21 mouse cellular contexts compared by ENCODE assay signal in the genomic region with DNA sequence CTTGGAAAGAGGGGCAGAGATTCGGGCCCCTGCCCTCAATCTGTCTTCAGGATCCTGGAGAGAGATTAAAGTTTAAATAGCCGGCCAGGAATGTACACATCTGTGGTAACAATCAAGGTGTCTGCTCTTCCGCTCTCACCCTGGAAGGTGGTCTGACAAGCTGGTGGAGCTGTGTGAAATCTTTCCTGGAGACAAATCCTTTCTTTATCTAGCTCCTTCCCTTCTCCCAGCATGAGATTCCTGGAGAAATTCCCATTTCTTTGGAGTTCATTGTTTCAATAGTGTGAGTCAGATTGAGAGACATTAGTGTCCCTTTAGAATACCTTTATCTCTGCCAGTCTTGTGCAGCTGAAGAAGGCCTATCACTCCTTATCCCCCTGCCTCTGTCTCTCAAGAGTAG. TPM values are rescaled to one million over a fixed set of nuclear protein-coding genes. Genes with fewer than 3 reads are reported as not detected.
DNase-seq lines count a peak whose midpoint lies in the region; ATAC-seq lines count a peak whose summit lies in the region.
"Had no signal": no experiment of that assay in that cellular context is flagged by ENCODE, and none has a peak within 500 bp of the region (broad histone marks: within the 10 kb centered on the region; RNA-seq: fewer than 3 reads in every experiment).

No protein-coding gene starts in this region.

- peaks cover 54% of the 10 kb centered on the region for H3K4me1 ChIP-seq in heart, embryonic 12.5 days (replicated peaks)
- peaks cover 35% of the 10 kb centered on the region for H3K4me1 ChIP-seq in embryonic facial prominence, embryonic 15.5 days
- H3K4me1 ChIP-seq: forebrain, embryonic 12.5 days had no signal

- intact Hi-C loops in heart, postnatal 14 days (cut with DNase I), result no loop called here

- H3K27me3 ChIP-seq in heart, embryonic 12.5 days (replicated peaks), result no peaks in the 10 kb centered on the region
- H3K27me3 ChIP-seq in embryonic facial prominence, embryonic 15.5 days, result no peaks in the 10 kb centered on the region
- H3K27me3 ChIP-seq: forebrain, embryonic 12.5 days; liver, embryonic 13.5 days; midbrain, embryonic 15.5 days had no signal

- ATAC-seq in heart, embryonic 12.5 days (ENCODE audit: insufficient number of reproducible peaks, low FRiP score), result no peak
- ATAC-seq in embryonic facial prominence, embryonic 15.5 days (ENCODE audit: insufficient number of reproducible peaks, low FRiP score, low TSS enrichment, low read depth), result no peak
- ATAC-seq: midbrain, embryonic 15.5 days had no signal

- H3K4me3 ChIP-seq in heart, embryonic 12.5 days, result no peak overlapping the region
- H3K4me3 ChIP-seq in embryonic facial prominence, embryonic 15.5 days (replicated peaks), result no peak overlapping the region
- H3K4me3 ChIP-seq: forebrain, embryonic 12.5 days; hindbrain, embryonic 10.5 days; liver, embryonic 13.5 days; midbrain, embryonic 15.5 days had no signal

- no peak overlapping the region for H3K9ac ChIP-seq in heart, embryonic 12.5 days
- H3K9ac ChIP-seq in embryonic facial prominence, embryonic 15.5 days, result no peak overlapping the region
- H3K9ac ChIP-seq: forebrain, embryonic 12.5 days; liver, embryonic 13.5 days; midbrain, embryonic 15.5 days had no signal

- peaks cover 12% of the 10 kb centered on the region for H3K36me3 ChIP-seq in heart, embryonic 12.5 days
- H3K36me3 ChIP-seq in embryonic facial prominence, embryonic 15.5 days, result 0 out of 2 replicates have a peak, but pooled peaks cover 4% of the 10 kb centered on the region
- H3K36me3 ChIP-seq: midbrain, embryonic 15.5 days had no signal

- no peak for DNase-seq in heart, postnatal 14 days
- DNase-seq in 3T3-L1 (ENCODE audit: low read depth, low spot score) (peak; percentile 55), NIH3T3 (ENCODE audit: low read depth) (peak; percentile 20)
- no peak for DNase-seq in adrenal gland, postnatal 36 days
- no peak for DNase-seq in urinary bladder, adult 2 months (ENCODE audit: low spot score)
- DNase-seq in thymus, postnatal 0 days (ENCODE audit: low spot score), result no peak
- DNase-seq: adrenal gland, postnatal 10 days; B cell, adult 2 months; cerebellum, adult 2 months; kidney, adult 8-10 months; kidney, postnatal 25 days; layer of hippocampus, adult 9-11 months; liver, embryonic 13.5 days; retina, postnatal 1 day; right cerebral cortex, postnatal 4 days; thymus, postnatal 36 days had no signal

- WGBS in heart, embryonic 12.5 days, result 27% methylated on average over 3 of the region's 3 CpGs
- 49% methylated on average over 3 of the region's 3 CpGs for WGBS in embryonic facial prominence, embryonic 15.5 days

- peak overlapping the region; percentile 32; the same call in 1 of the 2 replicates for H3K27ac ChIP-seq in heart, embryonic 12.5 days (ENCODE audit: poor library complexity, severe bottlenecking)
- H3K27ac ChIP-seq in embryonic facial prominence, embryonic 15.5 days (replicated peaks), result peak overlapping the region; percentile 44; the same call in 1 of the 2 replicates
- H3K27ac ChIP-seq: forebrain, embryonic 12.5 days; hindbrain, embryonic 10.5 days; liver, embryonic 13.5 days; midbrain, embryonic 15.5 days had no signal

- no peaks in the 10 kb centered on the region for H3K9me3 ChIP-seq in heart, embryonic 12.5 days (replicated peaks)
- H3K9me3 ChIP-seq in embryonic facial prominence, embryonic 15.5 days (replicated peaks), result no peaks in the 10 kb centered on the region
- H3K9me3 ChIP-seq: forebrain, embryonic 12.5 days; hindbrain, embryonic 10.5 days; liver, embryonic 13.5 days; midbrain, embryonic 15.5 days had no signal

- no peak overlapping the region for H3K4me2 ChIP-seq in heart, embryonic 12.5 days
- H3K4me2 ChIP-seq in embryonic facial prominence, embryonic 15.5 days (replicated peaks), result no peak overlapping the region
- H3K4me2 ChIP-seq: forebrain, embryonic 12.5 days; liver, embryonic 13.5 days; midbrain, embryonic 15.5 days had no signal

RNA-seq across cellular contexts. Expression of a gene that starts 36.4 kb away (rescaled TPM):
- 257 and 273 TPM in 2 replicates for polyA plus RNA-seq in heart, embryonic 12.5 days (2016; fragmentation: Nextera tagmentation; extraction: Ambion mirVana)
- total RNA-seq in heart, postnatal 14 days (2021), result 100 to 1,000 TPM; 186 to 196 TPM
- 138 and 139 TPM in 2 replicates for polyA plus RNA-seq in embryonic facial prominence, embryonic 15.5 days (2015; fragmentation: Nextera tagmentation; extraction: Ambion mirVana)
- total RNA-seq in adrenal gland, postnatal 36 days (2021), result 100 to 1,000 TPM; 114 to 134 TPM
- 83.3 and 100 TPM in 2 replicates for polyA plus RNA-seq in urinary bladder, adult 2 months (2012; rRNA removed)
- 98.5 and 102 TPM in 2 replicates for polyA plus RNA-seq in thymus, postnatal 0 days (2015; fragmentation: Nextera tagmentation; extraction: Ambion mirVana)

RNA-seq across cellular contexts. Expression of a gene that starts 36.4 kb away (rescaled TPM):
- 71.5 and 75.4 TPM in 2 replicates for polyA plus RNA-seq in heart, embryonic 12.5 days (2016; fragmentation: Nextera tagmentation; extraction: Ambion mirVana)
- total RNA-seq in heart, postnatal 14 days (2021), result 10 to 100 TPM; 69.5 to 71.4 TPM
- polyA plus RNA-seq in embryonic facial prominence, embryonic 15.5 days (2015; fragmentation: Nextera tagmentation; extraction: Ambion mirVana), result 63.5 and 68.1 TPM in 2 replicates
- total RNA-seq in adrenal gland, postnatal 36 days (2021), result 10 to 100 TPM; 97.2 to 98.8 TPM
- 60.8 and 76.9 TPM in 2 replicates for polyA plus RNA-seq in urinary bladder, adult 2 months (2012; rRNA removed)
- polyA plus RNA-seq in thymus, postnatal 0 days (2015; fragmentation: Nextera tagmentation; extraction: Ambion mirVana), result 51.0 and 55.7 TPM in 2 replicates

Comparison
In these comparisons a context has a peak if more than half of its experiments do, and no peak if none do; other contexts are left out.
1. DNase-seq: peak in 3T3-L1 (single experiment) and NIH3T3 (single experiment); none in heart, postnatal 14 days (0 of 2), adrenal gland, postnatal 36 days (0 of 2), urinary bladder, adult 2 months (single experiment) and thymus, postnatal 0 days (single experiment).